Mouse (Mus musculus) stomach, embryonic 16.5 days (tissue): Measurements from ENCODE around the gene Pik3r5. TPM values are rescaled to one million over a fixed set of nuclear protein-coding genes. Genes with fewer than 3 reads are reported as not detected.

Experiments used
- ATAC-seq: fragments of 200-750 bp; cut with Nextera tagmentation; 2 replicates; pipeline ENCODE4 v1.8.0; 2017; ENCODE audit warnings: moderate number of reproducible peaks, moderate TSS enrichment; ENCODE audit not compliant: insufficient read depth, low FRiP score
- H3K27ac ChIP-seq: fragments of 300-500 bp; sonication (generic); 2 replicates; pipeline ENCODE4 v1.5.1; 2014; ENCODE audit warnings: low read length
- H3K27me3 ChIP-seq: fragments of 300-500 bp; sonication (generic); 2 replicates; pipeline ENCODE4 v1.6.1; 2014; ENCODE audit warnings: low read length, control low read depth, mixed read lengths; ENCODE audit not compliant: control insufficient read depth, insufficient read depth
- H3K36me3 ChIP-seq: fragments of 300-500 bp; sonication (generic); 2 replicates; pipeline ENCODE4 v1.6.1; 2014; ENCODE audit warnings: low read length; ENCODE audit not compliant: control insufficient read depth, insufficient read depth
- H3K4me1 ChIP-seq: fragments of 300-500 bp; sonication (generic); 2 replicates; pipeline ENCODE4 v1.6.1; 2014; ENCODE audit warnings: low read length, control low read depth, mixed read lengths; ENCODE audit not compliant: control insufficient read depth, insufficient read depth
- H3K4me2 ChIP-seq: fragments of 300-500 bp; sonication (generic); 2 replicates; pipeline ENCODE4 v1.6.1; 2014; ENCODE audit warnings: low read depth, low read length, mixed read lengths
- H3K4me3 ChIP-seq: fragments of 300-500 bp; sonication (generic); replicated peaks from 2 replicates; pipeline ENCODE4 v1.5.1; 2014; ENCODE audit warnings: mild to moderate bottlenecking, low read length
- H3K9ac ChIP-seq: fragments of 300-500 bp; sonication (generic); 2 replicates; pipeline ENCODE4 v1.6.1; 2014; ENCODE audit warnings: low read length
- H3K9me3 ChIP-seq: fragments of 300-500 bp; sonication (generic); replicated peaks from 2 replicates; pipeline ENCODE4 v1.6.1; 2016; ENCODE audit warnings: low read length, control low read depth; ENCODE audit not compliant: control insufficient read depth
- WGBS: fragments of 180-500 bp; shearing (Covaris S2); extraction: QIAGEN DNeasy Blood & Tissue Kit; methylation state at CpG from one replicate; pipeline ENCODE4 v1.1.7; 2014; 5-methylcytosine and 5-hydroxymethylcytosine counted together
- polyA plus RNA-seq: library from polyadenylated mRNA; unstranded; fragments of >200 nt; fragmentation: Nextera tagmentation; extraction: Ambion mirVana; gene quantifications from 2 replicates; pipeline ENCODE4 v1.2.1, GENCODE M21; 2015

Pik3r5 gene
- polyA plus RNA-seq, 1 experiment from 2014 or later: 0.79 TPM

- H3K9ac ChIP-seq: no peak overlapping the region
Measured at GRCm38 (mm10) chr11:68493760-68494159, 61.8 kb downstream of the Pik3r5 start.

GRCm38 (mm10) chr11:68497081-68497480 lies 65.2 kb downstream of the Pik3r5 start:
- no peak overlapping the region for H3K4me2 ChIP-seq
- H3K36me3 ChIP-seq: no peaks in the 10 kb centered on the region
- peak overlapping the region; percentile 4; the same call in 1 of the 2 replicates for H3K27ac ChIP-seq
- no peaks in the 10 kb centered on the region for H3K9me3 ChIP-seq
- H3K4me1 ChIP-seq: 0 out of 2 replicates have a peak, but pooled peaks cover 4% of the 10 kb centered on the region
- WGBS: 60% methylated on average over 6 of the region's 6 CpGs
- H3K27me3 ChIP-seq: no peaks in the 10 kb centered on the region
- ATAC-seq: no peak
- no peak overlapping the region for H3K9ac ChIP-seq
- no peak overlapping the region for H3K4me3 ChIP-seq

More at GRCm38 (mm10) chr11:68493760-68494159, 61.8 kb downstream of the Pik3r5 start:
- Histone ChIP-seq H3K36me3 (no peaks in the 10 kb centered on the region), H3K27ac (no peak overlapping the region), H3K4me1 (no peaks in the 10 kb centered on the region), H3K4me3 (no peak overlapping the region), H3K27me3 (no peaks in the 10 kb centered on the region), H3K9me3 (no peaks in the 10 kb centered on the region), H3K4me2 (no peak overlapping the region)
- whole genome bisulfite sequencing: 56% methylated on average over 5 of the region's 5 CpGs
- ATAC-seq: no peak; the same call in 1 of the 2 replicates

GRCm38 (mm10) chr11:68498517-68498916 lies 66.6 kb downstream of the Pik3r5 start:
- no peak overlapping the region for H3K4me3 ChIP-seq
- H3K9ac ChIP-seq: no peak overlapping the region
- no peaks in the 10 kb centered on the region for H3K36me3 ChIP-seq
- H3K9me3 ChIP-seq: no peaks in the 10 kb centered on the region
- H3K4me2 ChIP-seq: no peak overlapping the region
- H3K27ac ChIP-seq: no peak overlapping the region
- no peak for ATAC-seq
- 0 out of 2 replicates have a peak, but pooled peaks cover 4% of the 10 kb centered on the region for H3K4me1 ChIP-seq
- WGBS: 88% methylated on average over 11 of the region's 11 CpGs
- H3K27me3 ChIP-seq: no peaks in the 10 kb centered on the region

DNA sequence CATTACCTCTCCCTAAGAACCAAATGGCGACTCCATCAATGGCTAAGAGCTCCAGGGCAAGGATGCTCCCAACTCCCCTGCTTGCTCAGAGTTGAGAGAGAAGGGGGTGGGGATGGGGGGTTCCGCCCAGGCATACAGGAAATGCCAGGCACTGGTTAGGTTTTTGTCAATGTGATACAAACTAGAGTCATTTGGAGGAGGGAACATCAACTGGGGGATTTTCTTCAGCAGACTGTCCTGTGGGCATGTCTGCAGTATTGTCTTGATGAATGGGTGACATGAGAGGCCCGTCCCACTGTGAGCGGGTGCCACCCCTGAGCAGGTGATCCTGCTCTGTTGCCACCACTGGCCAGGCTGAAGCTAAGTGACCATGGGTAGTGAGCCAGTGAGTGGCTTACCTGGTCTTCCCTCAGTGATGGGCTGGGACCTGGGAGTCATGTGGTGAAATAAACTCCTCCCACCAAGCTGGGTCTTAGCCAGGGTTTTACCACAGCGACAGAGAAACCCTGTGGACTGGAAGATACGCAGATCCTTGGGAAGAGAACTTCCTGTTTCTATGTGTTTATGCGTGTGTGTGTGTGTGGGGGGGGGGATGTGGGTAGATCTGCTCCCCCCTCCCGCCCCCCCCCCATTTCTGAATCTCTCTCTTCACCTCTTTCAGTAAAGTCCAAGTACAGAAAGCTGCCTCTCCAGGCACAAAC lies 67.2 kb downstream of the Pik3r5 start:
- Histone ChIP-seq H3K4me3 (no peak overlapping the region), H3K9me3 (no peaks in the 10 kb centered on the region), H3K9ac (no peak overlapping the region), H3K27ac (no peak overlapping the region), H3K4me1 (0 out of 2 replicates have a peak, but pooled peaks cover 4% of the 10 kb centered on the region), H3K4me2 (no peak overlapping the region), H3K36me3 (no peaks in the 10 kb centered on the region), H3K27me3 (no peaks in the 10 kb centered on the region)
- 60% methylated on average over 7 of the region's 8 CpGs for WGBS
- ATAC-seq: no peak

GRCm38 (mm10) chr11:68500949-68501350 lies 69.0 kb downstream of the Pik3r5 start:
- Histone ChIP-seq H3K9ac (no peak overlapping the region), H3K27me3 (no peaks in the 10 kb centered on the region), H3K27ac (no peak overlapping the region), H3K36me3 (no peaks in the 10 kb centered on the region), H3K9me3 (no peaks in the 10 kb centered on the region), H3K4me3 (no peak overlapping the region), H3K4me1 (0 out of 2 replicates have a peak, but pooled peaks cover 4% of the 10 kb centered on the region), H3K4me2 (0 out of 2 replicates have a peak overlapping the region, but pooled peaks have one; percentile 14)
- ATAC-seq: peak; percentile 41; the same call in 1 of the 2 replicates
- WGBS: 24% methylated on average over 14 of the region's 14 CpGs

DNA sequence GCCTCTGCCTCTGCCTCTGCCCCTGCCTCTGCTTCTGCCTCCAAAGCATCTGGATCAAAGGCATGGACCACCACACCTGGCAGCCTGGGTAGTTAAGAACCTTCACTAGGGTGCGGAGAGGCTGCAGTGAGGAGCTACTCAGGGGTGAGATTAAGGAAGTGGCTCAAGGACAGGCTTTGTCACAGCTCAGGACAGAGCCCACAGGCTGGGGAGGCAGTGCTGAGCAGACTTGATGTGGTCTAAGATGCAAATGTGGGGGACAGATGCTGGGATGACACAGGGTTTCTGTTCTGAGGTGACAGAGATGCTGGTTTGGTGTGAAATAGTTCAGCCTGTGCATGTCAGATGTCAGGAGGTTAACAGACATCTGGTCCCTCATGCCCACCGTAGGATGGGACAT lies 70.5 kb downstream of the Pik3r5 start:
- 0 out of 2 replicates have a peak, but pooled peaks cover 4% of the 10 kb centered on the region for H3K4me1 ChIP-seq
- H3K4me2 ChIP-seq: no peak overlapping the region
- no peaks in the 10 kb centered on the region for H3K27me3 ChIP-seq
- WGBS: 70% methylated on average over 2 of the region's 2 CpGs
- H3K9ac ChIP-seq: no peak overlapping the region
- H3K36me3 ChIP-seq: no peaks in the 10 kb centered on the region
- no peak overlapping the region for H3K4me3 ChIP-seq
- no peak overlapping the region for H3K27ac ChIP-seq
- ATAC-seq: no peak
- H3K9me3 ChIP-seq: no peaks in the 10 kb centered on the region

GRCm38 (mm10) chr11:68502902-68503629 lies 71.1 kb downstream of the Pik3r5 start, which contains the start of gene Pik3r6:
TSS of gene Pik3r6 (plus strand) at chr11:68503019.
- no peak within 1 kb of the TSS for H3K9ac ChIP-seq
- ATAC-seq: no peak
- H3K27ac ChIP-seq: no peak within 1 kb of the TSS
- peak within 1 kb of the TSS; percentile 24 for H3K4me3 ChIP-seq
- WGBS: 80% methylated on average over 8 of the region's 8 CpGs
- peak within 1 kb of the TSS; percentile 27; the same call in 1 of the 2 replicates for H3K4me2 ChIP-seq
- H3K36me3 ChIP-seq: no peaks in the 10 kb centered on the region
- H3K9me3 ChIP-seq: no peaks in the 10 kb centered on the region
- H3K4me1 ChIP-seq: 0 out of 2 replicates have a peak, but pooled peaks cover 4% of the 10 kb centered on the region
- H3K27me3 ChIP-seq: no peaks in the 10 kb centered on the region

GRCm38 (mm10) chr11:68504913-68505312 lies 73.0 kb downstream of the Pik3r5 start:
- ATAC-seq: no peak
- 76% methylated on average over 11 of the region's 11 CpGs for WGBS
- no peak overlapping the region for H3K27ac ChIP-seq

GRCm38 (mm10) chr11:68507246-68507645 lies 75.3 kb downstream of the Pik3r5 start:
- H3K4me3 ChIP-seq: no peak overlapping the region
- no peak overlapping the region for H3K4me2 ChIP-seq
- ATAC-seq: no peak
- no peaks in the 10 kb centered on the region for H3K27me3 ChIP-seq
- no peaks in the 10 kb centered on the region for H3K9me3 ChIP-seq
- WGBS: 86% methylated on average over 7 of the region's 7 CpGs
- no peak overlapping the region for H3K9ac ChIP-seq
- no peak overlapping the region for H3K27ac ChIP-seq
- H3K36me3 ChIP-seq: no peaks in the 10 kb centered on the region
- no peaks in the 10 kb centered on the region for H3K4me1 ChIP-seq

More at GRCm38 (mm10) chr11:68504913-68505312, 73.0 kb downstream of the Pik3r5 start:
- Histone ChIP-seq H3K27me3 (no peaks in the 10 kb centered on the region), H3K36me3 (no peaks in the 10 kb centered on the region), H3K4me2 (no peak overlapping the region), H3K4me1 (0 out of 2 replicates have a peak, but pooled peaks cover 4% of the 10 kb centered on the region), H3K9ac (no peak overlapping the region), H3K4me3 (no peak overlapping the region), H3K9me3 (no peaks in the 10 kb centered on the region)
